Mouse (Mus musculus) CD4-positive, CD25-positive, alpha-beta regulatory T cell, adult 2 months (primary cell): ENCODE results near the gene Dnaja1.

Experiments
- DNase-seq: peaks from one replicate; pipeline ENCODE4 v3.0.0-alpha.2; 2012; ENCODE audit warnings: low read depth, low spot score

Gene Dnaja1

GRCm38 (mm10) chr4:40735351-40735750 is 13.4 kb downstream of the Dnaja1 start:
- DNase-seq: no peak

- DNase-seq: peak; percentile 65
Measured at GRCm38 (mm10) chr4:40757157-40757779, 35.3 kb downstream of the Dnaja1 start.

GRCm38 (mm10) chr4:40757780-40758420 is 36.0 kb downstream of the Dnaja1 start, which contains the start of gene Smu1:
Gene Smu1 (minus strand): TSS chr4:40757923.
- DNase-seq: peak; percentile 99

GRCm38 (mm10) chr4:40759876-40760275 is 37.9 kb downstream of the Dnaja1 start:
- DNase-seq: no peak

GRCm38 (mm10) chr4:40774279-40775259 is 52.6 kb downstream of the Dnaja1 start:
- DNase-seq: peak; percentile 90

- DNase-seq: peak; percentile 70
Measured at GRCm38 (mm10) chr4:40776416-40776815, 54.5 kb downstream of the Dnaja1 start.

GRCm38 (mm10) chr4:40777116-40777515 is 55.2 kb downstream of the Dnaja1 start:
- peak; percentile 36 for DNase-seq

- peak; percentile 56 for DNase-seq
Measured at GRCm38 (mm10) chr4:40778656-40779055, 56.7 kb downstream of the Dnaja1 start.

GRCm38 (mm10) chr4:40781143-40781542 is 59.2 kb downstream of the Dnaja1 start:
- peak; percentile 86 for DNase-seq

- DNase-seq: peak; percentile 81
Measured at GRCm38 (mm10) chr4:40781797-40782495, 60.0 kb downstream of the Dnaja1 start.

GRCm38 (mm10) chr4:40783049-40783448 is 61.1 kb downstream of the Dnaja1 start:
- no peak for DNase-seq

- no peak for DNase-seq
Measured at GRCm38 (mm10) chr4:40784556-40785169, 62.7 kb downstream of the Dnaja1 start.

GRCm38 (mm10) chr4:40785620-40786166 is 63.7 kb downstream of the Dnaja1 start:
- peak; percentile 65 for DNase-seq

GRCm38 (mm10) chr4:40786578-40786977 is 64.6 kb downstream of the Dnaja1 start:
- DNase-seq: no peak
